Mouse (Mus musculus) liver, embryonic 12.5 days (tissue): ENCODE measurements at regions not wholly inside any gene's neighbourhood (a gene's known extent, or its start where the extent isn't known, plus 50 kb on each side); places are given as distances from the start of the nearest gene placed in this dataset.
A peak's percentile ranks its signal among the peaks of the same experiment; 100 is the strongest.
"Not testable (repeated sequence)": the region's sequence is repeated elsewhere in the genome, so short reads cannot be mapped to it uniquely, and the experiment has no call there.

Experiments
- ATAC-seq: fragments of 200-750 bp; cut with Nextera tagmentation; 2 replicates; pipeline ENCODE4 v1.8.0; 2017; ENCODE audit warnings: moderate number of reproducible peaks, mild to moderate bottlenecking, moderate library complexity
- H3K27ac ChIP-seq: fragments of 300-500 bp; sonication (generic); 2 replicates; pipeline ENCODE4 v1.5.1; 2016; ENCODE audit warnings: mild to moderate bottlenecking
- H3K27me3 ChIP-seq: fragments of 300-500 bp; sonication (generic); replicated peaks from 2 replicates; pipeline ENCODE4 v1.6.1; 2016; ENCODE audit warnings: mild to moderate bottlenecking, moderate library complexity
- H3K36me3 ChIP-seq: fragments of 300-500 bp; sonication (generic); 2 replicates; pipeline ENCODE4 v1.6.1; 2016; ENCODE audit warnings: mild to moderate bottlenecking, moderate library complexity
- H3K4me1 ChIP-seq: fragments of 300-500 bp; sonication (generic); 2 replicates; pipeline ENCODE4 v1.6.1; 2016
- H3K4me2 ChIP-seq: fragments of 300-500 bp; sonication (generic); 2 replicates; pipeline ENCODE4 v1.6.1; 2016; ENCODE audit warnings: mild to moderate bottlenecking, moderate library complexity
- H3K4me3 ChIP-seq: fragments of 300-500 bp; sonication (generic); 2 replicates; pipeline ENCODE4 v1.5.1; 2016; ENCODE audit warnings: mild to moderate bottlenecking, moderate library complexity
- H3K9ac ChIP-seq: fragments of 300-500 bp; sonication (generic); 2 replicates; pipeline ENCODE4 v1.6.1; 2016; ENCODE audit warnings: mild to moderate bottlenecking, moderate library complexity
- H3K9me3 ChIP-seq: fragments of 300-500 bp; sonication (generic); replicated peaks from 2 replicates; pipeline ENCODE4 v1.6.1; 2016; ENCODE audit warnings: mild to moderate bottlenecking, moderate library complexity
- WGBS: fragments of 180-500 bp; shearing (Covaris S2); methylation state at CpG from one replicate; pipeline ENCODE4 v1.1.7; 2016; ENCODE audit not compliant: insufficient replicate concordance; 5-methylcytosine and 5-hydroxymethylcytosine counted together

DNA sequence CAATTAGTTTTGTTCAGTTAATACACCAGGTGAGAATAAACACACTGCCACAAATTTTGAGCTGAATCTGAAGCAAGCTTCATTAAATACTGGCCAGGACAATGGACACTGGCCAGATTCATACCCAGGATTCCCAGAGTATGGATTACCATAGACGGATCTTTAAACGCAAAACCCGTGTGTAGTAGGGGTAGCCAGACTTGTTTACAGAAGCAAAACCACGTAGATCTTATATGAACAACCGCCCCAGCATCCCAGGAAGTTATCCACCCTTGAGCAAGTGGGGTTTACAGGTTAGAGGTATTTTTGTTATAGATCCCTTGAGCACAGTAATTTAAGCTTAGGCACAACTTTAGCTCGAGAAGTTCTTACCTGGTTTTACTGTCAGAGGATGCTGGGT lies 71.1 kb upstream of the Ezr start:
- ATAC-seq: no peak
- 73% methylated on average over 6 of the region's 6 CpGs for WGBS
- H3K4me2 ChIP-seq: no peak overlapping the region
- no peak overlapping the region for H3K9ac ChIP-seq
- H3K4me1 ChIP-seq: peaks cover 13% of the 10 kb centered on the region
- H3K4me3 ChIP-seq: no peak overlapping the region
- 0 out of 2 replicates have a peak, but pooled peaks cover 3% of the 10 kb centered on the region for H3K27me3 ChIP-seq
- H3K27ac ChIP-seq: no peak overlapping the region
- no peaks in the 10 kb centered on the region for H3K9me3 ChIP-seq
- no peaks in the 10 kb centered on the region for H3K36me3 ChIP-seq

- Histone ChIP-seq H3K27ac (no peak overlapping the region), H3K4me2 (peak overlapping the region; percentile 44), H3K27me3 (0 out of 2 replicates have a peak, but pooled peaks cover 3% of the 10 kb centered on the region), H3K9me3 (no peaks in the 10 kb centered on the region), H3K4me3 (no peak overlapping the region), H3K9ac (peak overlapping the region; percentile 7; the same call in 1 of the 2 replicates), H3K4me1 (peaks cover 13% of the 10 kb centered on the region), H3K36me3 (no peaks in the 10 kb centered on the region)
- whole genome bisulfite sequencing: 31% methylated on average over 11 of the region's 11 CpGs
- peak; percentile 86 for ATAC-seq
These were observed 69.8 kb upstream of the Ezr start for GRCm38 (mm10) chr17:6852177-6852947.

GRCm38 (mm10) chr17:6850513-6850912 lies 67.9 kb upstream of the Ezr start:
- Histone ChIP-seq H3K36me3 (no peaks in the 10 kb centered on the region), H3K4me1 (peaks cover 13% of the 10 kb centered on the region), H3K9ac (no peak overlapping the region), H3K4me2 (no peak overlapping the region), H3K27ac (no peak overlapping the region), H3K4me3 (no peak overlapping the region), H3K27me3 (0 out of 2 replicates have a peak, but pooled peaks cover 3% of the 10 kb centered on the region), H3K9me3 (no peaks in the 10 kb centered on the region)
- ATAC-seq: no peak

GRCm38 (mm10) chr17:6841781-6842465 lies 59.3 kb upstream of the Ezr start:
- not testable (repeated sequence) for H3K27me3 ChIP-seq, H3K9me3 ChIP-seq, H3K4me3 ChIP-seq, H3K4me1 ChIP-seq, H3K36me3 ChIP-seq, H3K9ac ChIP-seq, H3K4me2 ChIP-seq, H3K27ac ChIP-seq, ATAC-seq
- WGBS: 76% methylated on average over 19 of the region's 19 CpGs

GRCm38 (mm10) chr17:6835333-6835916 lies 52.8 kb upstream of the Ezr start:
- no peaks in the 10 kb centered on the region for H3K36me3 ChIP-seq
- 48% methylated on average over 7 of the region's 7 CpGs for WGBS
- H3K4me2 ChIP-seq: no peak overlapping the region
- peaks cover 18% of the 10 kb centered on the region for H3K27me3 ChIP-seq
- no peaks in the 10 kb centered on the region for H3K9me3 ChIP-seq
- H3K27ac ChIP-seq: no peak overlapping the region
- H3K4me1 ChIP-seq: no peaks in the 10 kb centered on the region
- H3K9ac ChIP-seq: no peak overlapping the region
- no peak for ATAC-seq
- no peak overlapping the region for H3K4me3 ChIP-seq
